Mouse (Mus musculus) layer of hippocampus, adult 11-12 months (tissue): ENCODE results near the gene Mief1.
A peak's percentile ranks its signal among the peaks of the same experiment; 100 is the strongest.

Source experiments
- DNase-seq: peaks from one replicate; pipeline ENCODE4 v3.0.0; 2022; ENCODE audit warnings: low spot score

Gene Mief1

DNA sequence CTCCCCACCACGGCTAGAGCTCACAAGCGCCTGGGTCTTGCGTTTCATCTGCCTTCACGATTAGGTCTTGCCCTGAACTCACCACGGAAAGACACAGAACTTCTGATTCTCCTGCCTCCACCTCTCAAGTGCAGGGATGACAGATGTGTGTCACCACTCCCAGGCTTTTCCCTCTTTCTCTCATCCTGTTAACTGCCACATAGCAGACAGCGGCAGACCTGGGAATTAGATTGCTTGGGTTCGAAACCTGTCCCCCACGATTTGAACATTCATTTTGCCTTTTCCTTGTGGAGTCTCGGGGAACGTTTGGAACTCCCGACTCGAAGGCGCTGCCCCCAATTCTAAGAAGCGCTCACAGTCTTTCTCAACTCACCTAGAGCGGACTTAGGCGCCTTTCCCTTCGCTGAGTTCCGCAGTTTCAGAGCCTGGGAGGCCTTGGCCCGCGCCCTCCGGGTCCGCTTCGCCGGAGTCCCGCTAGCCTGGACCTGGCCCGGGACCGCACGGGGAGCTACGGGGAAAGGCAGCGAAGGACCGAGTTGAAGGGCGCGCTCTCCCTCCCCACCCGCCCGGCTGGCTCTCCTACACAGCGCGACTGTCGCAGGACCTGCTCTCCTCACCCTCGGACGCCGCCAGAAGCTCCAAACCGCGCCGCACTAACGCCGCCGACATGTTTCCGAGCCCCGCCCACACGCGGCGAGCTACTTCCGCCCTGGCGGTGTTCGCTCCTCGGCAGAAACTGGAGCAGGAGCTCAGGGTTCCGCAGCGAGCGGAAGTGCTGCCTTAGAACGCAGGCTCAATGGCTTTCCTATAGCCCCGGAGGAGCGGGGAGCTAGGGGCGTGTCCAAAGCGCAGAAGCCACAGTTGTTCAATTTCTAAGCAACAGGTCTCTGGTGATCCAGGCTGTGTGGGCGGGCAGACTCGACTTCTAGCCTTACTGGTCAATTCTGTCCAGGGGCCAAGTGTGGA, 30.1 kb downstream of the Mief1 start, which contains the start of gene Rps19bp1:
Gene Rps19bp1, minus strand, starts transcription at position 706 of the 966 bp plus-strand sequence.
- DNase-seq: peak; percentile 91

DNA sequence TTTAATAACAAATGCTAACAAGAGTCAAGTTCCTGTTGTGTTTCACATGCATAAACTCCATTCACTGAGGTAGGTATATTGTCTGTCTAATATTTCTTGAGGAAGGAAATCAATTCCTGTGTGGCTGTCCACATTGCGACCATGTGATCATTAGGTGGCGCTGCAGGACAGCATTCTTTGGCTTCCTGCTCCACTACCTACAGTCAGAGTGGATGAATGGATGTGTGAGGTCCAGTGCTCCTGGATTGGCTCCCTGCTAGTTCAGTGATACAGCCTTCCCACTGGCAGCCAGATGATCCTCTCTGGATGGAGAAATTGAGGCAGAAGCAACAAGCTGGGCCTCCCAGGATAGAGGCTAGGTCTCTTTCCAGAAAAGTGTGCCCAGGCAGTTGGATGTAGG, 32.5 kb downstream of the Mief1 start:
- peak; percentile 91 for DNase-seq

DNA sequence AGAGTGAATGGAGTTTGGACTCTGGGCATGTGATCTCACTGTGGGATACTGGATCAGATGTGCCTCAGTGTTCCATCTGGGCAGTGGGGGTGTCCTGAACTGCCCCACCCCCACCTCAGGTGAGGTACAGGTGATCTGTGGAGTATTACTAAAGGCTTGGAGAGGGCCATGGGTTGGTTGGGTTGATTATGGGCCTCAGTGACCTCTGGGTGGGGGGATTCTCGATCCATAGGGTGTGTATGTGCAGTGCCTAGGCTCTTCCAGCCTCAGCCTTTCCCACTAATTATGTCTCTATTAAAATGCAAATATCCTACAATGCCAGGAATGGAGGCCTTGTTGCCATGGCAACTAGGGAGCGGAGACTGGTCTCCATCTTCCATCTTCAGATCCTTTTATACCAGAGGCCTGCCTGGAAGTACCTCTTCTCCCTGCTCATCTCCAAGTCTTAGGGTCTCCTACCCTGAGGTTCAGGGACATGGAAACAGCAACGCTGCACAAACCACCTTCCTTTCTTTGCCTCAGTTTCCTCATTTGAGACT, 38.1 kb downstream of the Mief1 start:
- DNase-seq: no peak

DNA sequence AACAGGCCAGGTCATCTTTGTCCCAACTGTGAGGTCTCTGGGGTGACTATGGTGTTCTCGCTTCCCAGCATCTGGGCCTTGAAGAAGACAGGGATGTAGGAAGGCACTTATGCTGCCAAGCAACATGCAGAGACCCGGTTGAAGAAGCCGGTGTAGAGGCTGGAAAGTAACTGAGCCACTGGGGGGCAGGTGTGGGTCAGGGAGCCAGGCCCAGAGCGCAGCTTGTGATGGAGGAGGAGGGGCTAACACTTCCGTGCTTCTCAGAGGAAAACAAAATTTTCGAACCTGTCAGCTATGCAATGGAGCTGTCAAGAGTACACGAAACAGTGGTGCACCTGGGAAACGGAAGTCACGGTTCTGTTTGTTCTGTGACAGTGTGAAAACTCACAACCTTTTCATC, 43.3 kb downstream of the Mief1 start:
- DNase-seq: no peak

DNA sequence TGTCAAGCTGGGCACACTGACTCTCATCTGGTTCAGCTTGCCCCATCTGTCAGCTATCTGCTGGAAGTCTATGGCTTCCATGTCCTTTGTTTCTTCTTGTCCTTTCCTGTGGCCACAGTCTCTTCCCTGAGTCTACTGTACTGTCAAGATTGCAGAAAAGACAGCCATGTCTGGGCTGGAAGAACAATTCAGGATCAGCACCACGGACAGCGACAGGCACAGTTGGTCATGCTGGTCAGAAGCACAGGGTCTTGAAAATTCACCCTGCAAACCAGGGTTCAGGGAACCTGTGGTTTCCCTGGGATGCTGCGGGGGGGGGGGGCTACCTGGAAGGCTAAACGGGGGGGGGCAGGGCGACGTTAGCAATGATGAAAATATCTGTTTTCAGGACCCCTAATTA, 43.8 kb downstream of the Mief1 start:
- no peak for DNase-seq

DNA sequence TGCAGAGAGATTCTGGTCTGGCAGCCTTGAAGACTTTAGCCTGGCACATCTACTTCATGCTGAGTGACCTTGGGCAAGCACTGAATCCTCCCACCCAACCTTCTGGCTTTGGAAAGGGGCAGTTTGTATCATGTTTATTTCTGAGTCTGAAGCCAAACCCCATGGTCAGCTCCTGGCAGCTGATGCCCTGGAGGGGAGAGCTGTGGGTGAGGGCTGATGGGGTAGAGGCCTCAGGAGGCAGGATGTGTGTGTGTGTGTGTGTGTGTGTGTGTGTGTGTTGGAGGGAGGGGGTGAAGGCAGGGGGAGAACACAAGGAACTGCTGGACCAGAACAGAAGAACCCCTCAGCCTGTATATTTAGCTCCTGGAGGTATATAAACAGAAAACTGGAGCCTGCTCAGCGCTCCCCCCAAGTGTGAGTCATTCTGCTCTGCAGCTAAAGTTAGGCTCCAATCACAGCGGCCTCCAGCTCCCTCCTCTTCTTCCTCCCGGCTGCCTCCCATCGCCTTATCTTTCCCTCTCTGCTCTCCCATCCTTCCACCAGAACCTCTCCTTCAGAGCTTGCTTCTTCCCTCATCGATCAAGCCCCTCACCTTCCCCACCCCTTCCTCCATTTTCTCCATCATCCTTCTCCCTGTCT, 44.4 kb downstream of the Mief1 start:
- DNase-seq: peak; percentile 63

DNA sequence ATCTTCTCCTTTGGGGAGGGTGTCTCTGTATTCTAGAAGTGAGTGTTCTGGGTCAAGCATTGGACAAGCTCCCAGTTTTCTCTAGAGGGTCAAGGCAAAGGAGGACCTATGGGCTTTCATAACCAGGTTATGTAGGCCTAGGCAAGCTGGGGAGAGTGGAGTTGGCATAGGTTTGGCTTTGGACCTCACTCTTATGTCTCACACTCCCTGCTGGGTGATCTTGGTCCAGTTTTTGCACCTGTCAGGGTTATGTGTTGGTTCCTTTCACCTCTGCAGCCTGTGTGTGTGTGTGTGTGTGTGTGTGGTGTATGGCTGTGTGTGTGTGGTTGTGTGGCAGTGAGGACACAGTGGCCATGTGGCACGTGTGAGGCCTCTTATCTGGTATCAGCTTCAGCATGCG, 45.2 kb downstream of the Mief1 start:
- no peak for DNase-seq

DNA sequence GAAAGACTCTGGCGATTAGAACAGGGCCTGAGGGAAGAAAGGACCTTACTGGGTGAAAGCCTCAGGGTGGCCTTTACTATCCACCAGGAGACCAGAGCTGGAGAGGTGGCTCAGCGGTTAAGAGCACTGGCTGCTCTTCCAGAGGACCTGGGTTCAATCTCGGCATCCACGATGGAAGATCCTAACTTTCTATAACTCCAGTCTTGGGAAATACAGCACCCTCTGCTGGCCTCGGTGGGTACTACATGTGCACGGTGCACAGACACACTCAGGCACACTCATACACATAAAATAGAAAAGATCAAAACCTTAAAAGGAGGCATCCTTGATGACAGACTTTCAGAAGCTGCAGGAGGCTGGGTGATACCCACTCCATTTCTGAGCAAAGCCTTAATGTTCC, 46.8 kb downstream of the Mief1 start:
- peak; percentile 43 for DNase-seq

DNA sequence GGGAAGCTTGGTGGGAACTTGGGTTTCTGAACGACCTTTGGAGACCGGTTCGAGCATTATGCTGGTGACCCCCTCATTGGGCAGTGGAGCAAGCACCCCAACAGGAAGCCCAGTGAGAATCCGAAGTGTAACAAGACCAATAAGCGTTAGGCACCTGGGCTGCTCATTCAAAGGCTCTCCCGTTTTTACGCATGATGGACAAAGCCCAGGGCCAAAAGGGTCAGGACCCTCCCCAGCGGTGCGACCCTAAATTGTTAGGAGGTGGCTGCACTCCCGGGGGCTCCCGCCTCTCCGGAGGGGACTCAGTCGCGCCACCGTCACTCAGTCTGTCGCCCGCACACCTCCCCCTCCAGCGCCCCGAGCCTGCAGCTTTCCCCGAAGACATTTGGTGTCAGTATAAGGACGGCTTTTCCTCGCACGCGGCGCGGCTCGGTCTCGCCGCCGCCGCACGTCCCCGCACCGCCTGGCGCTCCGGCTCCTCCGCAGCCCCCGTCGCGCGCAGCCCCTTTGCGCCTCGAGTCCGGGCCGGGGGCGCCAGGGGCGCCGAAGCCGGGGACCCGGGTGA, 53.1 kb downstream of the Mief1 start, which contains the start of gene Cacna1i:
Gene Cacna1i, plus strand, starts transcription at position 388 of the 565 bp plus-strand sequence.
- DNase-seq: peak; percentile 51

DNA sequence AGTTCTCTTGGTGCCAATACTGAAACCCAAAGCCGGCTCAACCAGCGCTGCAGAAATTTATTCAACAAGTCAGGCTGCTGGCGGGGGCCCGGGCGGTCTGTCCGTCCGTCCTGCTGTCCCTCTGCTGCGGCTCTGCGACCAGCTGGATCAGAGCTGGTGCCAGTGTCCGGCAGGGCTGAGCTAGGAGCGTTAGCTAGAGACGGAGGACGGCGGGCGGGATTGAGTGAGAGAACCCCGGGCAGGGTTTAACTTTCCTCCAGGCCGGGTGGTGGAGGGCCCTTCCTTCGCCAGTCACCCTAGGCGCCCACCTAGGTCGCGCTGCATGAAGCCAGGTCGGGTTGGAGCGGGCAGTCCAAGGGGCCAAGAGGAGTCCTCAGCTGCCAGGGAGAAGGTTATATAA, 54.2 kb downstream of the Mief1 start:
- DNase-seq: no peak

DNA sequence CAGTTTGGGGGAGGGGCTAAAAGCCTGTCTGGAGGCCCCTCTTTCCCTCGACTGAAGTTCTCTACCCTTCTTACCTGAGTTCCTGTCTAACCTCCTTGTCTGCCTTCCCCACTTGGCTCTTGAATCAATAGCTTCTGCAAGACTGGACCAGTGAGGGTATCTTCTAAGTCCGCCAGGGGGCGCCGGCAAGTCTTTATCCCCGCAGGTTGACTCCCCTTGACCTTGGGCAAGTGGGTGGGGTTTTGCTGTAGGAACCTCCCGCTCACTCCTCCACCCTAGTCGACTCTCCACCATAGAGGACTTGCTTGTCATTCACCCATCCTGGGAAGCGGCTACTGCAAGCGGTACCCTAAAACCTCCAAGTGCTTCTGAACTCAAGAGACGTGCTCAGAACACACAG, 55.6 kb downstream of the Mief1 start:
- DNase-seq: peak; percentile 77

DNA sequence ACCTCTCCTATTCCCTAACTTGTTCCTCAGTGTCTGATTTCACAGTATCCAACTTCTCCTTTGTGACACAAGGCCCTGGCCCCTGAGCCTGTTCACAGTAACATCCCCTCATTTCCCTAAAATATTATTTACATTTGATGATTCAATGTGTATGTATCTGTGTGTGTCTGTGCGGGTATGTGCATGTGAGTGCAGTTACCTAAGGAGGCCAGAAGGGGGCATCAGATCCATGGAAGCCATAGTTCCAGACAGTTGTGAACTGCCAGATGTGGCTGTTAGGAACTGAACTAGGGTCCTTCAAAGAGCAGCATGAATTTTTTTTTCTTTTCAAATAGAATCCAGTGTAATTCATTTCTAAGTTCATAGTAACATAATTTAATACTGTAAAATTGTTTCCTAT, 63.3 kb downstream of the Mief1 start:
- no peak for DNase-seq
